Mouse (Mus musculus) layer of hippocampus, adult 8-10 months (tissue): Measurements from ENCODE around the gene Dnaic2. TPM values are rescaled to one million over a fixed set of nuclear protein-coding genes. Genes with fewer than 3 reads are reported as not detected.

Source experiments
- DNase-seq, 2 experiments: peaks; one replicate each; pipeline ENCODE4 v3.0.0; 2022; ENCODE audit warnings: low spot score in 2 of 2
- total RNA-seq, 4 experiments: library from RNA; stranded (reverse); gene quantifications; 2 replicates each; pipeline ENCODE4 v1.2.4; 2022

Gene Dnaic2
- total RNA-seq, 4 experiments from 2014 or later, result 1.9 to 2.6 (median 2.2) TPM

- DNase-seq, result no peak
These were observed 24.8 kb upstream of the Dnaic2 start for GRCm38 (mm10) chr11:114702311-114702995.

GRCm38 (mm10) chr11:114702996-114703361 is 24.2 kb upstream of the Dnaic2 start:
- DNase-seq, result no peak

GRCm38 (mm10) chr11:114704071-114704913 is 22.9 kb upstream of the Dnaic2 start:
- peak; percentile 76 to 80 for DNase-seq

GRCm38 (mm10) chr11:114706358-114706757 is 20.9 kb upstream of the Dnaic2 start:
- no peak for DNase-seq

GRCm38 (mm10) chr11:114711393-114711792 is 15.8 kb upstream of the Dnaic2 start:
- no peak for DNase-seq

GRCm38 (mm10) chr11:114711861-114712260 is 15.3 kb upstream of the Dnaic2 start:
- DNase-seq, result no peak

- peak; percentile 52 to 62 for DNase-seq
These were observed 12.7 kb upstream of the Dnaic2 start for GRCm38 (mm10) chr11:114714526-114714925.

GRCm38 (mm10) chr11:114715531-114715930 is 11.7 kb upstream of the Dnaic2 start:
- no peak for DNase-seq

- DNase-seq, result no peak
These were observed 6.7 kb upstream of the Dnaic2 start for GRCm38 (mm10) chr11:114720535-114720934.

GRCm38 (mm10) chr11:114722438-114722837 is 4.8 kb upstream of the Dnaic2 start:
- DNase-seq, result no peak

- DNase-seq, result no peak
These were observed 4.2 kb upstream of the Dnaic2 start for GRCm38 (mm10) chr11:114723030-114723429.

- DNase-seq, result peak in 1 of 2 experiments; percentile 22
These were observed 2.2 kb upstream of the Dnaic2 start for GRCm38 (mm10) chr11:114724787-114725590.

- DNase-seq, result no peak
These were observed 598 bp downstream of the Dnaic2 start for GRCm38 (mm10) chr11:114727826-114728186.

GRCm38 (mm10) chr11:114728333-114728732 is 1.1 kb downstream of the Dnaic2 start:
- DNase-seq, result no peak

GRCm38 (mm10) chr11:114729832-114730363 is 2.7 kb downstream of the Dnaic2 start:
- no peak for DNase-seq

- no peak for DNase-seq
These were observed 4.5 kb downstream of the Dnaic2 start for GRCm38 (mm10) chr11:114731711-114732110.

GRCm38 (mm10) chr11:114732890-114733289 is 5.7 kb downstream of the Dnaic2 start:
- DNase-seq, result no peak

- DNase-seq, result no peak
These were observed 8.9 kb downstream of the Dnaic2 start for GRCm38 (mm10) chr11:114736111-114736510.

GRCm38 (mm10) chr11:114736913-114737624 is 9.9 kb downstream of the Dnaic2 start:
- DNase-seq, result peak in 1 of 2 experiments; percentile 60

- DNase-seq, result no peak
These were observed 13.4 kb downstream of the Dnaic2 start for GRCm38 (mm10) chr11:114740598-114740997.

- no peak for DNase-seq
These were observed 14.2 kb downstream of the Dnaic2 start for GRCm38 (mm10) chr11:114741451-114741850.
